In genomic region chr16:13083155-13083798, GRCm38 (mm10) we compare ENCODE assay signal across 25 mouse cellular contexts. TPM values are rescaled to one million over a fixed set of nuclear protein-coding genes. Genes with fewer than 3 reads are reported as not detected.
A peak's percentile ranks its signal among the peaks of the same experiment; 100 is the strongest.
DNase-seq lines count a peak whose midpoint lies in the region; ATAC-seq lines count a peak whose summit lies in the region.
"Had no signal": no experiment of that assay in that cellular context is flagged by ENCODE, and none has a peak within 500 bp of the region (broad histone marks: within the 10 kb centered on the region; RNA-seq: fewer than 3 reads in every experiment).

No protein-coding gene starts in this region.

- H3K9me3 ChIP-seq in kidney, embryonic 14.5 days (ENCODE audit: control insufficient read depth, low read length) = no peaks in the 10 kb centered on the region
- H3K9me3 ChIP-seq: embryonic facial prominence, embryonic 10.5 days; embryonic facial prominence, embryonic 13.5 days; forebrain, embryonic 12.5 days; forebrain, embryonic 15.5 days; heart, embryonic 10.5 days; heart, embryonic 13.5 days had no signal

- H3K27me3 ChIP-seq in kidney, embryonic 14.5 days (ENCODE audit: control insufficient read depth, insufficient read depth, low read length) = no peaks in the 10 kb centered on the region
- H3K27me3 ChIP-seq: embryonic facial prominence, embryonic 13.5 days; forebrain, embryonic 12.5 days; forebrain, embryonic 15.5 days; heart, embryonic 13.5 days had no signal

- no peak for ATAC-seq in kidney, embryonic 14.5 days (ENCODE audit: low FRiP score, low TSS enrichment)
- ATAC-seq: forebrain, embryonic 15.5 days had no signal

- no peak overlapping the region for H3K4me3 ChIP-seq in kidney, embryonic 14.5 days (ENCODE audit: low read length)
- H3K4me3 ChIP-seq: embryonic facial prominence, embryonic 10.5 days; embryonic facial prominence, embryonic 13.5 days; erythroblast, embryonic 14.5 days; forebrain, embryonic 12.5 days; forebrain, embryonic 15.5 days; heart, embryonic 10.5 days; heart, embryonic 13.5 days had no signal

- no peak overlapping the region for H3K4me2 ChIP-seq in kidney, embryonic 14.5 days (replicated peaks; ENCODE audit: low read depth, low read length)
- H3K4me2 ChIP-seq: embryonic facial prominence, embryonic 13.5 days; forebrain, embryonic 12.5 days; forebrain, embryonic 15.5 days; heart, embryonic 13.5 days; hindbrain, embryonic 14.5 days had no signal

- H3K36me3 ChIP-seq in kidney, embryonic 14.5 days (ENCODE audit: control insufficient read depth, insufficient read depth, low read length) = no peaks in the 10 kb centered on the region
- H3K36me3 ChIP-seq: embryonic facial prominence, embryonic 10.5 days; embryonic facial prominence, embryonic 13.5 days; forebrain, embryonic 12.5 days; forebrain, embryonic 15.5 days; heart, embryonic 10.5 days; heart, embryonic 13.5 days had no signal

- H3K4me1 ChIP-seq in kidney, embryonic 14.5 days (ENCODE audit: control insufficient read depth, insufficient read depth, low read length) = no peaks in the 10 kb centered on the region
- H3K4me1 ChIP-seq: embryonic facial prominence, embryonic 10.5 days; embryonic facial prominence, embryonic 13.5 days; forebrain, embryonic 12.5 days; forebrain, embryonic 15.5 days; heart, embryonic 10.5 days; heart, embryonic 13.5 days had no signal

- 49% methylated on average over 6 of the region's 6 CpGs for WGBS in kidney, embryonic 14.5 days

- H3K9ac ChIP-seq in kidney, embryonic 14.5 days (ENCODE audit: low read depth, low read length) = no peak overlapping the region
- H3K9ac ChIP-seq: embryonic facial prominence, embryonic 13.5 days; forebrain, embryonic 12.5 days; forebrain, embryonic 15.5 days; heart, embryonic 13.5 days; hindbrain, embryonic 14.5 days had no signal

- no peak overlapping the region for H3K27ac ChIP-seq in kidney, embryonic 14.5 days (ENCODE audit: low read depth, low read length)
- H3K27ac ChIP-seq: embryonic facial prominence, embryonic 10.5 days; embryonic facial prominence, embryonic 13.5 days; forebrain, embryonic 12.5 days; forebrain, embryonic 15.5 days; heart, embryonic 10.5 days; heart, embryonic 13.5 days; hindbrain, embryonic 14.5 days had no signal

- DNase-seq in kidney, adult 11 months = peak; percentile 36
- no peak for DNase-seq in kidney, postnatal 10 days
- peak; percentile 77 for DNase-seq in kidney, adult 9 months
- DNase-seq in kidney, postnatal 14 days = peak; percentile 27
- no peak for DNase-seq in cerebellum, postnatal 4 days (ENCODE audit: low spot score in 2 of 2)
- DNase-seq in spleen, postnatal 4 days (ENCODE audit: low spot score in 2 of 2) = no peak
- DNase-seq: adrenal gland, postnatal 10 days; adrenal gland, postnatal 36 days; cerebellum, adult 18-20 months; cerebellum, adult 9-10 months; cerebellum, postnatal 25 days; embryo, embryonic 11 days; gastrocnemius, postnatal 25 days; heart, adult 18-20 months; heart, postnatal 14 days; heart, postnatal 4 days had no signal

RNA-seq across cellular contexts. Expression of gene Ercc4, which starts 26.2 kb away (rescaled TPM):
- 9.7 and 16.1 TPM in 2 replicates for polyA plus RNA-seq in kidney, embryonic 14.5 days (2014; fragmentation: Nextera tagmentation; extraction: Ambion mirVana)

Comparison
In these comparisons a context has a peak if more than half of its experiments do, and no peak if none do; other contexts are left out.
1. DNase-seq: peak in kidney, adult 11 months (single experiment), kidney, adult 9 months (single experiment) and kidney, postnatal 14 days (single experiment); none in kidney, postnatal 10 days (single experiment), cerebellum, postnatal 4 days (0 of 2) and spleen, postnatal 4 days (0 of 2).